Mouse (Mus musculus) myocyte (in vitro differentiated cells): Measurements from ENCODE around the gene Gck. TPM values are rescaled to one million over a fixed set of nuclear protein-coding genes. Genes with fewer than 3 reads are reported as not detected.

Source experiments
- H3K27me3 ChIP-seq: one replicate; pipeline ENCODE4 v1.6.1; 2011; ENCODE audit not compliant: control insufficient read depth, insufficient read depth, insufficient read length
- H3K36me3 ChIP-seq: one replicate; pipeline ENCODE4 v1.6.1; 2011; ENCODE audit not compliant: control insufficient read depth, insufficient read depth
- H3K4me2 ChIP-seq: one replicate; pipeline ENCODE4 v1.6.1; 2011; ENCODE audit warnings: low read depth, control low read depth
- H3K4me3 ChIP-seq: one replicate; pipeline ENCODE4 v1.5.1; 2011; ENCODE audit warnings: mild to moderate bottlenecking, control low read depth, moderate library complexity
- H3K79me2 ChIP-seq: one replicate; pipeline ENCODE4 v1.6.1; 2011; ENCODE audit not compliant: control insufficient read depth, insufficient read depth
- H3ac ChIP-seq: one replicate; pipeline ENCODE4 v1.6.1; 2011; ENCODE audit not compliant: control insufficient read depth, insufficient read length
- CEBPB ChIP-seq: IDR thresholded peaks from 2 replicates; pipeline ENCODE4 v1.6.1; 2011; ENCODE audit warnings: mild to moderate bottlenecking, moderate library complexity; ENCODE audit not compliant: poor library complexity, insufficient read depth, severe bottlenecking
- E2F4 ChIP-seq: IDR thresholded peaks from one replicate; pipeline ENCODE4 v1.6.1; 2011; ENCODE audit warnings: mild to moderate bottlenecking, control low read depth, moderate library complexity; ENCODE audit not compliant: insufficient read depth
- MAX ChIP-seq: IDR thresholded peaks from one replicate; pipeline ENCODE4 v1.6.1; 2011; ENCODE audit warnings: low read depth, mild to moderate bottlenecking, control low read depth
- MYOD1 ChIP-seq, 3 experiments: IDR thresholded peaks; one replicate each; pipeline ENCODE4 v1.6.1; 2011; ENCODE audit warnings: control low read depth in 2 of 3, low read depth in 2 of 3, mild to moderate bottlenecking in 2 of 3, moderate library complexity in 1 of 3; ENCODE audit not compliant: insufficient read length in 2 of 3, control insufficient read depth in 1 of 3
- MYOG ChIP-seq, 3 experiments: IDR thresholded peaks; one replicate each; pipeline ENCODE4 v1.6.1; 2011; ENCODE audit warnings: control low read depth in 2 of 3, low read depth in 2 of 3, mild to moderate bottlenecking in 2 of 3; ENCODE audit not compliant: insufficient read length in 2 of 3, control insufficient read depth in 1 of 3, insufficient read depth in 1 of 3
- POLR2A ChIP-seq: IDR thresholded peaks from one replicate; pipeline ENCODE4 v1.6.1; 2011; ENCODE audit warnings: low read depth, mild to moderate bottlenecking, control low read depth, moderate library complexity; ENCODE audit not compliant: insufficient read length
- POLR2AphosphoS2 ChIP-seq: IDR thresholded peaks from one replicate; pipeline ENCODE4 v1.6.1; 2011; ENCODE audit warnings: low read depth, control low read depth; ENCODE audit not compliant: insufficient read length
- REST ChIP-seq: IDR thresholded peaks from one replicate; pipeline ENCODE4 v1.6.1; 2011; ENCODE audit warnings: mild to moderate bottlenecking, control low read depth, moderate library complexity; ENCODE audit not compliant: insufficient read depth, insufficient read length
- SRF ChIP-seq: IDR thresholded peaks from one replicate; pipeline ENCODE4 v1.6.1; 2011; ENCODE audit warnings: low read depth; ENCODE audit not compliant: control insufficient read depth, insufficient read length
- TCF12 ChIP-seq: IDR thresholded peaks from one replicate; pipeline ENCODE4 v1.6.1; 2011; ENCODE audit warnings: mild to moderate bottlenecking, control low read depth; ENCODE audit not compliant: poor library complexity, insufficient read depth, severe bottlenecking
- TCF3 ChIP-seq: IDR thresholded peaks from one replicate; pipeline ENCODE4 v1.6.1; 2011; ENCODE audit warnings: low read depth, control low read depth; ENCODE audit not compliant: insufficient read length
- USF1 ChIP-seq: IDR thresholded peaks from one replicate; pipeline ENCODE4 v1.6.1; 2011; ENCODE audit warnings: low read depth, mild to moderate bottlenecking, control low read depth, moderate library complexity
- polyA plus RNA-seq: library from polyadenylated mRNA; unstranded; fragments of >200 nt; fragmentation: generic; extraction: Trizol; gene quantifications from one replicate; pipeline ENCODE4 v1.2.1, GENCODE M21; 2012; ENCODE audit warnings: missing spikeins

Gene Gck
- polyA plus RNA-seq, 1 experiment = 0.07 TPM

DNA sequence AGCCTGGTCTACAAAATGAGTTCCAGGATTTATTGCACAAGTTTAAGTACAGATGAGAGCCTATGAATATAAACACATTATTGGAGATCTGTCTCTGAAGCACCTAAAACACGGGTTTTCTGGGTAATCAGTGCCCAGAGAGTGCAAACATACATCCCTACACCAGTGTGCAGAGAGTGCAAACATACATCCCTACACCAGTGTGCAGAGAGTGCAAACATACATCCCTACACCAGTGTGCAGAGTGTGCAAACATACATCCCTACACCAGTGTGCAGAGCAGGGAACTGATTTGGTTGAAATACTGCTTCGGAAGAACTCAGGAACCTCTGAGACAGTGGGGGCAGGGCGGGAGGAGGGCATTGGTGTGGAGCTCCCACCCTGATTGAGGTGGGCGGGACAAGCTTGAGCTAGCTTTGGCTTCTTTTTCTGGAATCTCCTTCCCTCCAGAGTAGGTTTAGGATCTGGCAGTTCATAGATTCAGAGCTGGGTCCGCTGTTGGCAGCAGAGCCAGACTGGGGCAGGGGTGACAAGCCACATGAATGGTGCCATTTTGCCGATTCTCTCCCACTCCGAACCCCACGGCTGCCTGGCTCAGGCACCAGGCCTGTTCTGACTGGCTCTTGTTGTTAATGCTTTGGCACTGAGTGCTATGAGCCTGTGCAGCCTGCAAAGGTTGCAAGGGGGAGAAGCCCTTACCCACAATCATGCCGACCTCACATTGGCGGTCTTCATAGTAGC is 43.9 kb downstream of the Gck start:
- Histone ChIP-seq H3K4me3 (no peak overlapping the region), H3K27me3 (peaks cover 19% of the 10 kb centered on the region), H3ac (no peak overlapping the region), H3K36me3 (no peaks in the 10 kb centered on the region), H3K4me2 (no peak overlapping the region), H3K79me2 (no peaks in the 10 kb centered on the region)
- TF ChIP-seq MYOD1 (IDR thresholded peaks at IDR 0.05; ENCODE audit: control insufficient read depth in 1 of 3, insufficient read length in 2 of 3, low read depth in 2 of 3) (no peak), TCF3 (no peak), REST (no peak), USF1 (no peak), POLR2AphosphoS2 (no peak)

DNA sequence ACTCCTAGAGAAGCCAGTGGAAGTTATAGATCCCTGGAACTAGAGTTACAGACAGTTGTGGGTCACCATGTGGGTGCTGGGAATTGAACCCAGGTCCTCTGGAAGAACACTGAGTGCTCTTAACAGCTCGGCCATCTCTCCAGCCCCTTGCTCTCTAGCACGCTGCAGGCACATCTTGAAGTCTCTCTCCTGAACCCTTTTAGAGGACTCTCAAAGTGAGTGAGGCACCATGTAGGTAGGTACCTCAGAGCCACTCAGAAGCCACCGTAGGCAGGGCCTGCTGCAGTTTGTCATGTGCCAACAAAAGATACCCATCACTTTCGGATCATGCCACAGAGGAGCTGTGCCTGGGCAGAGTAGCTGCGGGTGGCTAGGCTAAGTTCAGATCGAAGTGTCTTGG is 45.0 kb downstream of the Gck start:
- Histone ChIP-seq H3K4me2 (no peak overlapping the region), H3K79me2 (no peaks in the 10 kb centered on the region), H3K36me3 (no peaks in the 10 kb centered on the region), H3ac (no peak overlapping the region), H3K27me3 (peaks cover 10% of the 10 kb centered on the region), H3K4me3 (no peak overlapping the region)
- no peak for TF ChIP-seq CEBPB

DNA sequence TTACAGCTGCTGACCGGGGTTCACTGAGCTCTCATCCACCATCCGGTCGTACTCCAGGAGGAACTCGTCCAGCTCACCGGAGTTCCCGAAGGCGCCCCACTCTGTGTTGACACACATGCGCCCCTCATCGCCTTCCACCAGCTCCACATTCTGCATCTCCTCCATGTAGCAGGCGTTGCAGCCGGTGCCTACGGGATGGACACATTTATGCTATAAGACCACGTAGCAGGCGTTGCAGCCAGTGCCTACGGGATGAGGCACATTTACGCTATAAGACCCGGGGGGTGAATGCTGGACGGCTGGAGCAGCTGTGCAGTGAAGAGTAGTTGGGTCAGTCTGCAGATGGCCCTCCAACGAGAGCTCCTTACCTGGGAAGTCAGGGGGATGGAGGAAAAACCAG is 45.5 kb downstream of the Gck start:
- Histone ChIP-seq H3K79me2 (no peaks in the 10 kb centered on the region), H3K27me3 (peaks cover 10% of the 10 kb centered on the region), H3ac (no peak overlapping the region), H3K36me3 (no peaks in the 10 kb centered on the region), H3K4me3 (no peak overlapping the region), H3K4me2 (no peak overlapping the region)
- TF ChIP-seq TCF3 (no peak), MAX (no peak), MYOD1 (IDR thresholded peaks at IDR 0.05; ENCODE audit: control insufficient read depth in 1 of 3, insufficient read length in 2 of 3, low read depth in 2 of 3) (no peak), REST (no peak), USF1 (no peak), CEBPB (no peak), TCF12 (no peak), SRF (no peak), POLR2A (no peak)

DNA sequence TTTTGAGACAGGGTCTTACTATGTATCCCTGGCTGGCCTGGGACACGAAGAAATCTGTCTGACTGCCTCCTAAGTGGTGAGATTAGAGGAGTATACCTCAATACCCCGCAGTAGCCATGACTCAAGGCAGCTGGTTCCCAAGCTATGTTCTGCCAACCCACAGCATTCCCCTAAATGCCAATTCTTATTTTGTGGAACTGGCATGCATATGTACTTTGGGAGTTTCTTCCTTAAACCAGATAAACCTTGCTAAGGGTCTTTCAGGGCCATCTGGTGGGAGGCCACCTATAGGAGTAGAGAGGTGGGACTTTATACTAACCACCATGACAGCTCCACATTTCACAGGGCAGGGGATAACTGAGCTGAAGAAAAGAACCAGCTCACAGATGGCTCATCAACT is 46.0 kb downstream of the Gck start:
- TF ChIP-seq SRF (no peak), E2F4 (no peak), CEBPB (no peak), TCF12 (no peak), MAX (no peak), TCF3 (no peak)
- Histone ChIP-seq H3K4me3 (no peak overlapping the region), H3K79me2 (no peaks in the 10 kb centered on the region), H3K36me3 (no peaks in the 10 kb centered on the region), H3K27me3 (peaks cover 10% of the 10 kb centered on the region), H3ac (no peak overlapping the region), H3K4me2 (no peak overlapping the region)

DNA sequence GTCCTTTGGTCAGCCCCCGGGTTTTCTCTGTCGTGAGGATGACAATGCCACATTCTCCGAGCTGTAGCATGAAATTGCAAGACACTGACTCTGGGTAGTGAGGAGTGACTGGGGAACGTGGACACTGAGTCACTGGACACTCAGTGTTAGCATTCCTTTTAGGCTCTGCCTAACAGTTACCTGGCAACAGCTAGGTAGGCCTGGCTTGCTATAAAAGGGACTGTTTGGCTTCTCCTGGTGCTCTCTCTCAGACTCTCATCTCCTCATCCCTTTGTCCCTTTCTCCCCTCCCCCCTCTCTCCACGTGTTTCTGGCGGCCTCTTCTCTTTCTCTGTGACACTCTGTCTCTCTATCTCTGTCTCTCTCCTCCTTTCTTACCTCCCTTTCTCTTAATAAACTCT is 47.5 kb downstream of the Gck start:
- Histone ChIP-seq H3K4me2 (no peak overlapping the region), H3K79me2 (no peaks in the 10 kb centered on the region), H3K36me3 (no peaks in the 10 kb centered on the region), H3K4me3 (no peak overlapping the region), H3K27me3 (peaks cover 10% of the 10 kb centered on the region), H3ac (no peak overlapping the region)
- TF ChIP-seq E2F4 (no peak), REST (no peak), POLR2AphosphoS2 (no peak), TCF3 (no peak), SRF (no peak), MYOD1 (IDR thresholded peaks at IDR 0.05; ENCODE audit: control insufficient read depth in 1 of 3, insufficient read length in 2 of 3, low read depth in 2 of 3) (no peak), MAX (no peak), MYOG (IDR thresholded peaks at IDR 0.05; ENCODE audit: control insufficient read depth in 1 of 3, insufficient read depth in 1 of 3, insufficient read length in 2 of 3, low read depth in 2 of 3) (no peak), CEBPB (no peak)

DNA sequence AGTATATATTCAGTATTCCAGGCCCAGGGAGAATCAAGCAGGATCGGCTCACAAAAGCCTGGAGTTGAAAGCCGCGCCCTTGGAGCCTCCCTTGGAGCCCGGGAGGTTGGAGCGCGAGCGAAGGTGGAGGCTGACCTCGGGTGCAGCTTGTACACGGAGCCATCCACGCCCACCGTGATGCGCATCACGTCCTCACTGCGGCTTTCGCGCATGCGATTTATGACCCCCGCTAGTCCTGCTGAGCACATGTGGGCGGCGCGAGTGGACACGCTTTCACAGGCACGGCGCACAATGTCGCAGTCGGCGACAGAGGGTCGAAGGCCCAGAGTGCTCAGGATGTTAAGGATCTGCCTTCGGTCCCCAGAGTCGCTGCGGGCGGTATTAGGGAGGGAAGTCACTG is 47.9 kb downstream of the Gck start:
- Histone ChIP-seq H3K36me3 (no peaks in the 10 kb centered on the region), H3ac (no peak overlapping the region), H3K27me3 (peaks cover 10% of the 10 kb centered on the region), H3K4me2 (no peak overlapping the region), H3K79me2 (no peaks in the 10 kb centered on the region), H3K4me3 (no peak overlapping the region)
- no peak for TF ChIP-seq MYOG (IDR thresholded peaks at IDR 0.05; ENCODE audit: control insufficient read depth in 1 of 3, insufficient read depth in 1 of 3, insufficient read length in 2 of 3, low read depth in 2 of 3)
- no peak for TF ChIP-seq MAX
- no peak for TF ChIP-seq SRF
- no peak for TF ChIP-seq USF1
- TF ChIP-seq POLR2AphosphoS2 = no peak
- no peak for TF ChIP-seq POLR2A
- no peak for TF ChIP-seq E2F4
- no peak for TF ChIP-seq MYOD1 (IDR thresholded peaks at IDR 0.05; ENCODE audit: control insufficient read depth in 1 of 3, insufficient read length in 2 of 3, low read depth in 2 of 3)
- no peak for TF ChIP-seq TCF12
- no peak for TF ChIP-seq REST
- TF ChIP-seq TCF3 = no peak
- TF ChIP-seq CEBPB = no peak
